Mouse (Mus musculus) gastrocnemius, postnatal 4 days (tissue): ENCODE measurements around the gene Fcgr2b. TPM values are rescaled to one million over a fixed set of nuclear protein-coding genes. Genes with fewer than 3 reads are reported as not detected.
A peak's percentile ranks its signal among the peaks of the same experiment; 100 is the strongest.

Experiments
- DNase-seq, 2 experiments: peaks; one replicate each; pipeline ENCODE4 v3.0.0; 2021 to 2022; ENCODE audit warnings: low spot score in 2 of 2, mixed read lengths in 2 of 2
- long read RNA-seq, 2 experiments: library from polyadenylated mRNA; stranded (forward); transcript quantifications; one replicate each; pipeline ENCODE4 v2.0.0; 2021
- total RNA-seq, 2 experiments: library from RNA; stranded (reverse); gene quantifications; 2 replicates each; pipeline ENCODE4 v1.2.3; 2021

Gene Fcgr2b
- total RNA-seq = 10 to 100 TPM in 1 of 2 experiments, 1 to 10 TPM in 1; 8.9 to 11.9 TPM
- long read RNA-seq, experiment 1, partial matches to known transcripts = 0 of 2 reads
- long read RNA-seq, experiment 1, other reads (novel, unspliced or antisense) = 0 of 2 reads
- long read RNA-seq, experiment 2, transcript Fcgr2b-202 (7 exons, 1,462 nt) = major isoform, 8 of 10 reads
- long read RNA-seq, experiment 2, partial matches to known transcripts = 0 of 10 reads
- long read RNA-seq, experiment 2, other reads (novel, unspliced or antisense) = 1 of 10 reads

- no peak for DNase-seq
Measured at GRCm38 (mm10) chr1:170976447-170976846, at the start of gene Fcgr2b. Gene Fcgr2b, minus strand, starts transcription at chr1:170976547.

GRCm38 (mm10) chr1:171019311-171019950, 43.1 kb upstream of the Fcgr2b start:
- DNase-seq = no peak

- DNase-seq = no peak
Measured at GRCm38 (mm10) chr1:171018737-171019136, 42.4 kb upstream of the Fcgr2b start, which contains the start of gene Fcgr4. Gene Fcgr4, plus strand, starts transcription at chr1:171018920.

- DNase-seq = no peak
Measured at GRCm38 (mm10) chr1:171017468-171018158, 41.3 kb upstream of the Fcgr2b start.

GRCm38 (mm10) chr1:171016676-171017356, 40.5 kb upstream of the Fcgr2b start:
- no peak for DNase-seq

GRCm38 (mm10) chr1:171011733-171012132, 35.4 kb upstream of the Fcgr2b start:
- no peak for DNase-seq

- DNase-seq = no peak
Measured at GRCm38 (mm10) chr1:171006905-171007304, 30.6 kb upstream of the Fcgr2b start.

- no peak for DNase-seq
Measured at GRCm38 (mm10) chr1:171006335-171006734, 30.0 kb upstream of the Fcgr2b start.

- no peak for DNase-seq
Measured at GRCm38 (mm10) chr1:171005586-171005985, 29.2 kb upstream of the Fcgr2b start.

GRCm38 (mm10) chr1:171005081-171005480, 28.7 kb upstream of the Fcgr2b start:
- no peak for DNase-seq

GRCm38 (mm10) chr1:170999811-171000210, 23.5 kb upstream of the Fcgr2b start:
- DNase-seq = no peak

GRCm38 (mm10) chr1:170997756-170998655, 21.7 kb upstream of the Fcgr2b start:
- DNase-seq = peak in 1 of 2 experiments; percentile 30

- DNase-seq = peak; percentile 24 to 28
Measured at GRCm38 (mm10) chr1:170996753-170997152, 20.4 kb upstream of the Fcgr2b start.

- no peak for DNase-seq
Measured at GRCm38 (mm10) chr1:170996034-170996433, 19.7 kb upstream of the Fcgr2b start.

- DNase-seq = no peak
Measured at GRCm38 (mm10) chr1:170992550-170992949, 16.2 kb upstream of the Fcgr2b start.

GRCm38 (mm10) chr1:170989656-170990055, 13.3 kb upstream of the Fcgr2b start:
- DNase-seq = no peak

GRCm38 (mm10) chr1:170985861-170986260, 9.5 kb upstream of the Fcgr2b start:
- no peak for DNase-seq

- no peak for DNase-seq
Measured at GRCm38 (mm10) chr1:170985092-170985491, 8.7 kb upstream of the Fcgr2b start.

- no peak for DNase-seq
Measured at GRCm38 (mm10) chr1:170983066-170983465, 6.7 kb upstream of the Fcgr2b start.

GRCm38 (mm10) chr1:170982301-170982700, 6.0 kb upstream of the Fcgr2b start:
- no peak for DNase-seq
